Mouse (Mus musculus): ENCODE results near the gene Hspa1l.
A peak's percentile ranks its signal among the peaks of the same experiment; 100 is the strongest.
"Not testable (repeated sequence)": the region's sequence is repeated elsewhere in the genome, so short reads cannot be mapped to it uniquely, and the experiment has no call there.

Gene Hspa1l

GRCm38 (mm10) chr17:34972069-34972749 lies at the start of gene Hspa1l, which contains the start of gene Hspa1a:
Hspa1l (plus strand) TSS chr17:34972703.
Hspa1a (minus strand) TSS chr17:34972156.
- peak; percentile 39 to 56 for DNase-seq (ENCODE audit: low spot score in 2 of 2)

GRCm38 (mm10) chr17:34922939-34923338 lies 49.6 kb upstream of the Hspa1l start:
- DNase-seq (ENCODE audit: low spot score in 2 of 2) = no peak

GRCm38 (mm10) chr17:34924258-34924657 lies 48.2 kb upstream of the Hspa1l start:
- DNase-seq (ENCODE audit: low spot score in 2 of 2) = no peak

GRCm38 (mm10) chr17:34927306-34928019 lies 45.0 kb upstream of the Hspa1l start:
- DNase-seq (ENCODE audit: low spot score in 2 of 2) = no peak

- DNase-seq (ENCODE audit: low spot score in 2 of 2) = no peak
These were observed 43.7 kb upstream of the Hspa1l start for GRCm38 (mm10) chr17:34928841-34929240.

GRCm38 (mm10) chr17:34931061-34931734 lies 41.3 kb upstream of the Hspa1l start, which contains the start of gene Neu1:
Neu1 (plus strand) TSS chr17:34931253.
- DNase-seq (ENCODE audit: low spot score in 2 of 2) = peak; percentile 90 to 97

GRCm38 (mm10) chr17:34931735-34932098 lies 40.8 kb upstream of the Hspa1l start:
- DNase-seq (ENCODE audit: low spot score in 2 of 2) = no peak

GRCm38 (mm10) chr17:34932287-34932686 lies 40.2 kb upstream of the Hspa1l start:
- no peak for DNase-seq (ENCODE audit: low spot score in 2 of 2)

- no peak for DNase-seq (ENCODE audit: low spot score in 2 of 2)
These were observed 38.5 kb upstream of the Hspa1l start for GRCm38 (mm10) chr17:34934031-34934430.

- no peak for DNase-seq (ENCODE audit: low spot score in 2 of 2)
These were observed 37.7 kb upstream of the Hspa1l start for GRCm38 (mm10) chr17:34934830-34935229.

- DNase-seq (ENCODE audit: low spot score in 2 of 2) = no peak
These were observed 34.5 kb upstream of the Hspa1l start for GRCm38 (mm10) chr17:34937960-34938505.

- no peak for DNase-seq (ENCODE audit: low spot score in 2 of 2)
These were observed 31.0 kb upstream of the Hspa1l start for GRCm38 (mm10) chr17:34941344-34942041.

- DNase-seq (ENCODE audit: low spot score in 2 of 2) = no peak
These were observed 29.2 kb upstream of the Hspa1l start for GRCm38 (mm10) chr17:34943128-34943815.

- DNase-seq (ENCODE audit: low spot score in 2 of 2) = no peak
These were observed 28.1 kb upstream of the Hspa1l start for GRCm38 (mm10) chr17:34944362-34944761.

- no peak for DNase-seq (ENCODE audit: low spot score in 2 of 2)
These were observed 25.9 kb upstream of the Hspa1l start for GRCm38 (mm10) chr17:34946486-34947140.

- DNase-seq (ENCODE audit: low spot score in 2 of 2) = no peak
These were observed 24.9 kb upstream of the Hspa1l start for GRCm38 (mm10) chr17:34947606-34948005.

- DNase-seq (ENCODE audit: low spot score in 2 of 2) = not testable (repeated sequence)
These were observed 23.6 kb upstream of the Hspa1l start for GRCm38 (mm10) chr17:34948721-34949552.

GRCm38 (mm10) chr17:34949553-34949969 lies 22.9 kb upstream of the Hspa1l start:
- no peak for DNase-seq (ENCODE audit: low spot score in 2 of 2)
